Mouse (Mus musculus): ENCODE measurements around the gene Cisd3.

The Cisd3 gene

GRCm38 (mm10) chr11:97663528-97664338, 21.9 kb upstream of the Cisd3 start:
- DNase-seq: peak; percentile 63 to 65

GRCm38 (mm10) chr11:97664339-97664665, 21.3 kb upstream of the Cisd3 start:
- no peak for DNase-seq

GRCm38 (mm10) chr11:97664771-97665240, 20.8 kb upstream of the Cisd3 start:
- peak in 1 of 2 experiments; percentile 29 for DNase-seq

- no peak for DNase-seq
Observed at GRCm38 (mm10) chr11:97665431-97665830, 20.2 kb upstream of the Cisd3 start.

GRCm38 (mm10) chr11:97666221-97666620, 19.4 kb upstream of the Cisd3 start:
- DNase-seq: no peak

- no peak for DNase-seq
Observed at GRCm38 (mm10) chr11:97666794-97667193, 18.8 kb upstream of the Cisd3 start.

GRCm38 (mm10) chr11:97668160-97668559, 17.5 kb upstream of the Cisd3 start:
- no peak for DNase-seq

GRCm38 (mm10) chr11:97669268-97669667, 16.4 kb upstream of the Cisd3 start:
- no peak for DNase-seq

- DNase-seq: peak; percentile 48 to 59
Observed at GRCm38 (mm10) chr11:97669829-97670228, 15.8 kb upstream of the Cisd3 start.

GRCm38 (mm10) chr11:97670234-97671176, 15.1 kb upstream of the Cisd3 start:
- no peak for DNase-seq

GRCm38 (mm10) chr11:97671177-97671527, 14.5 kb upstream of the Cisd3 start:
- DNase-seq: no peak

- DNase-seq: no peak
Observed at GRCm38 (mm10) chr11:97673148-97673547, 12.5 kb upstream of the Cisd3 start.

- DNase-seq: peak; percentile 50 to 68
Observed at GRCm38 (mm10) chr11:97676050-97676754, 9.4 kb upstream of the Cisd3 start.

- DNase-seq: peak in 1 of 2 experiments; percentile 22
Observed at GRCm38 (mm10) chr11:97677381-97677780, 8.2 kb upstream of the Cisd3 start.

- DNase-seq: peak; percentile 33 to 57
Observed at GRCm38 (mm10) chr11:97677842-97678241, 7.8 kb upstream of the Cisd3 start.

GRCm38 (mm10) chr11:97678301-97678700, 7.3 kb upstream of the Cisd3 start:
- DNase-seq: no peak

- DNase-seq: peak; percentile 57 to 72
Observed at GRCm38 (mm10) chr11:97680430-97680829, 5.2 kb upstream of the Cisd3 start.

- peak; percentile 74 to 83 for DNase-seq
Observed at GRCm38 (mm10) chr11:97682504-97683055, 3.0 kb upstream of the Cisd3 start.

GRCm38 (mm10) chr11:97684063-97684680, 1.5 kb upstream of the Cisd3 start:
- DNase-seq: no peak

GRCm38 (mm10) chr11:97684766-97685165, 860 bp upstream of the Cisd3 start:
- no peak for DNase-seq

- no peak for DNase-seq
Observed at GRCm38 (mm10) chr11:97686322-97686908, 789 bp downstream of the Cisd3 start.

- no peak for DNase-seq
Observed at GRCm38 (mm10) chr11:97687061-97687460, 1.4 kb downstream of the Cisd3 start.

Measured in lung, adult 18-20 months (tissue).